Mouse (Mus musculus): ENCODE results near the gene Fstl4. TPM values are rescaled to one million over a fixed set of nuclear protein-coding genes. Genes with fewer than 3 reads are reported as not detected.

The Fstl4 gene
- polyA plus RNA-seq, 1 experiment from 2014 or later: 2.3 TPM

- Histone ChIP-seq H3K9me3 (replicated peaks) (no peaks in the 10 kb centered on the region), H3K4me2 (peak overlapping the region; percentile 56), H3K36me3 (ENCODE audit: poor library complexity, severe bottlenecking) (no peaks in the 10 kb centered on the region), H3K27ac (no peak overlapping the region; the same call in 1 of the 2 replicates), H3K4me1 (peaks cover 13% of the 10 kb centered on the region), H3K4me3 (peak overlapping the region; percentile 17), H3K9ac (peak overlapping the region; percentile 57), H3K27me3 (0 out of 2 replicates have a peak, but pooled peaks cover 3% of the 10 kb centered on the region)
- ATAC-seq: peak; percentile 63; the same call in 1 of the 2 replicates
- WGBS: 22% methylated on average over 23 of the region's 23 CpGs
These were observed 368.1 kb downstream of the Fstl4 start for GRCm38 (mm10) chr11:53132406-53133035.

GRCm38 (mm10) chr11:53136371-53136770 lies 371.9 kb downstream of the Fstl4 start:
- Histone ChIP-seq H3K27me3 (0 out of 2 replicates have a peak, but pooled peaks cover 3% of the 10 kb centered on the region), H3K27ac (no peak overlapping the region), H3K9ac (no peak overlapping the region), H3K36me3 (ENCODE audit: poor library complexity, severe bottlenecking) (no peaks in the 10 kb centered on the region), H3K4me2 (no peak overlapping the region), H3K4me1 (peaks cover 30% of the 10 kb centered on the region), H3K9me3 (replicated peaks) (no peaks in the 10 kb centered on the region), H3K4me3 (no peak overlapping the region)
- 54% methylated on average over 11 of the region's 11 CpGs for WGBS
- ATAC-seq: no peak

- Histone ChIP-seq H3K27me3 (no peaks in the 10 kb centered on the region), H3K4me2 (no peak overlapping the region), H3K27ac (no peak overlapping the region), H3K4me1 (peaks cover 26% of the 10 kb centered on the region), H3K36me3 (ENCODE audit: poor library complexity, severe bottlenecking) (no peaks in the 10 kb centered on the region), H3K9me3 (replicated peaks) (no peaks in the 10 kb centered on the region), H3K9ac (no peak overlapping the region), H3K4me3 (no peak overlapping the region)
- 68% methylated on average over 8 of the region's 8 CpGs for WGBS
- no peak for ATAC-seq
These were observed 372.9 kb downstream of the Fstl4 start for GRCm38 (mm10) chr11:53137381-53137780.

DNA sequence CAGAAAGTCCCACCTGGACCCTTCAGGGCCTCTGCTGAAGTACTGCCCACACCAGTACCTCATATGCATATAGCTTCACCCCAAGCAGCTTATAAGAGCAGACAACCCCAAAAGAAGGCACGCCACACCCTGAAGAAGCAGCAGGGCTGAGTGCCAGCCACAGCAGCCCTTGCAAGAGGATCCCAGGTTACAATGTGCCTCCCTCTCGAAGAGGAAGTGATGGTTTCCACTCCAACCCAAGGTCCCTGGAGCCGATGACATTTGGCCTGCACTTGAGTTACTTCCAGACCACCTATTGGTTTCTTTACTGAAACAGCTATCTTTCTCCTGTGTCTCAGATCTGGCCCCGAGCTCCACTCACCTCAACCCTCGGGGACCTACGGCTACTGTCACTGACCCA lies 373.8 kb downstream of the Fstl4 start:
- H3K27me3 ChIP-seq: no peaks in the 10 kb centered on the region
- no peaks in the 10 kb centered on the region for H3K9me3 ChIP-seq (replicated peaks)
- H3K4me3 ChIP-seq: no peak overlapping the region
- no peak overlapping the region for H3K9ac ChIP-seq
- no peak overlapping the region for H3K27ac ChIP-seq
- H3K36me3 ChIP-seq (ENCODE audit: poor library complexity, severe bottlenecking): no peaks in the 10 kb centered on the region
- WGBS: 85% methylated on average over 6 of the region's 6 CpGs
- ATAC-seq: no peak
- H3K4me2 ChIP-seq: no peak overlapping the region
- peaks cover 19% of the 10 kb centered on the region for H3K4me1 ChIP-seq

GRCm38 (mm10) chr11:53139666-53140065 lies 375.2 kb downstream of the Fstl4 start:
- H3K36me3 ChIP-seq (ENCODE audit: poor library complexity, severe bottlenecking): no peaks in the 10 kb centered on the region
- H3K9me3 ChIP-seq (replicated peaks): no peaks in the 10 kb centered on the region
- WGBS: 87% methylated on average over 3 of the region's 3 CpGs
- H3K4me3 ChIP-seq: no peak overlapping the region
- H3K9ac ChIP-seq: no peak overlapping the region
- H3K27ac ChIP-seq: no peak overlapping the region
- peaks cover 19% of the 10 kb centered on the region for H3K4me1 ChIP-seq
- no peak for ATAC-seq
- no peaks in the 10 kb centered on the region for H3K27me3 ChIP-seq
- H3K4me2 ChIP-seq: no peak overlapping the region

- Histone ChIP-seq H3K9ac (no peak overlapping the region), H3K36me3 (ENCODE audit: poor library complexity, severe bottlenecking) (no peaks in the 10 kb centered on the region), H3K9me3 (replicated peaks) (no peaks in the 10 kb centered on the region), H3K4me2 (no peak overlapping the region), H3K4me1 (peaks cover 19% of the 10 kb centered on the region), H3K4me3 (no peak overlapping the region), H3K27me3 (no peaks in the 10 kb centered on the region), H3K27ac (no peak overlapping the region)
- ATAC-seq: no peak
- WGBS: 68% methylated on average over 8 of the region's 8 CpGs
These were observed 375.8 kb downstream of the Fstl4 start for GRCm38 (mm10) chr11:53140196-53140595.

GRCm38 (mm10) chr11:53140722-53141400 lies 376.4 kb downstream of the Fstl4 start:
- peak; percentile 45; the same call in 1 of the 2 replicates for ATAC-seq
- WGBS: 29% methylated on average over 10 of the region's 10 CpGs

GRCm38 (mm10) chr11:53143522-53143921 lies 379.1 kb downstream of the Fstl4 start:
- no peaks in the 10 kb centered on the region for H3K9me3 ChIP-seq (replicated peaks)
- no peak overlapping the region for H3K27ac ChIP-seq
- no peak overlapping the region for H3K4me2 ChIP-seq
- H3K4me1 ChIP-seq: peaks cover 19% of the 10 kb centered on the region
- no peak for ATAC-seq
- no peaks in the 10 kb centered on the region for H3K36me3 ChIP-seq (ENCODE audit: poor library complexity, severe bottlenecking)
- H3K4me3 ChIP-seq: no peak overlapping the region
- H3K27me3 ChIP-seq: no peaks in the 10 kb centered on the region
- H3K9ac ChIP-seq: no peak overlapping the region
- 84% methylated on average over 4 of the region's 5 CpGs for WGBS

More at GRCm38 (mm10) chr11:53140722-53141400, 376.4 kb downstream of the Fstl4 start:
- Histone ChIP-seq H3K9me3 (replicated peaks) (no peaks in the 10 kb centered on the region), H3K27me3 (no peaks in the 10 kb centered on the region), H3K36me3 (ENCODE audit: poor library complexity, severe bottlenecking) (no peaks in the 10 kb centered on the region), H3K27ac (no peak overlapping the region), H3K4me3 (no peak overlapping the region), H3K4me1 (peaks cover 19% of the 10 kb centered on the region), H3K9ac (no peak overlapping the region), H3K4me2 (no peak overlapping the region)

DNA sequence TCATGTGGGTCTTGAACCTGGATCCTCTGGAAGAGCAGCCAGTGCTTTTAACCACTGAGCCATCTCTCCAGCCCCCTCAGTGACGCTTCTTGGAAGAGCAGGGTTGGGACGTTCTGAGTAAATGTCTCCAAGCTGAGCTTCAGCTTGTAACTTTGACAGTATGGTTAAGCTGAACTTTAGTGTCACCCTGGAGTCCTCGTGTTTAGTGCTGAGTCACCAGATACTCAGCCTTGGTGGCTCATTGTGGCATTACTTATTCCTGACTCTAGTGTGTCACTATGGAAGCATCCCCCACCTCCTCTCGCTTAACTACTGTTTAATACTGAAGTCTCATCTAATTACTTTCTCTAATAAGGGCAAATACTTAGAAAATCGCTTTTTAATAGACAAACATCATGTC lies 380.1 kb downstream of the Fstl4 start:
- H3K27me3 ChIP-seq: no peaks in the 10 kb centered on the region
- no peak for ATAC-seq
- H3K27ac ChIP-seq: no peak overlapping the region
- 75% methylated on average over 5 of the region's 5 CpGs for WGBS
- no peak overlapping the region for H3K4me3 ChIP-seq
- H3K4me2 ChIP-seq: no peak overlapping the region
- H3K9me3 ChIP-seq (replicated peaks): no peaks in the 10 kb centered on the region
- no peak overlapping the region for H3K9ac ChIP-seq
- no peaks in the 10 kb centered on the region for H3K36me3 ChIP-seq (ENCODE audit: poor library complexity, severe bottlenecking)
- peaks cover 19% of the 10 kb centered on the region for H3K4me1 ChIP-seq

DNA sequence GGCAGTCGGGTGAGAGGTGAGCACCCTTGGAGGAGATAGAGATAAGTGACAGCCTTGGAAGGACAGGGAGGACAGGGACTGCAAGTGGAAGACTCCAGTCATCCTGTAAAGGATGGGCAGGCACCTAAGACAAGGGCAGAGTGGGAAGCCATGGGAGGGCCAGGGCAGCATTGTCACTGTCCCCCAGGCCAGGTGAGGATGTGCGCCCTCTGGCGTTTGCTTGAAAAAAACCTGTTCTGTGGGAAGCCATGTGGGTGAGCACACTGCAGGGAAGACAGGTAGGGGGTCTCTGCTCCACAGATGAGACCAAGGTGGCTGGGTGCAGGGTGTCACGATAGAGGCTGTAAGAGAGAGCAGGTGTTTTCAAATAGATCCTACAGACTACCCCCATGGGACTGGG lies 381.9 kb downstream of the Fstl4 start:
- H3K9me3 ChIP-seq (replicated peaks): no peaks in the 10 kb centered on the region
- no peak overlapping the region for H3K27ac ChIP-seq
- H3K9ac ChIP-seq: no peak overlapping the region
- WGBS: 39% methylated on average over 4 of the region's 4 CpGs
- no peak overlapping the region for H3K4me3 ChIP-seq
- H3K4me1 ChIP-seq: peaks cover 2% of the 10 kb centered on the region; the same call in 1 of the 2 replicates
- ATAC-seq: no peak
- H3K36me3 ChIP-seq (ENCODE audit: poor library complexity, severe bottlenecking): no peaks in the 10 kb centered on the region
- H3K4me2 ChIP-seq: no peak overlapping the region
- no peaks in the 10 kb centered on the region for H3K27me3 ChIP-seq

- no peak overlapping the region for H3K4me2 ChIP-seq
- WGBS: 85% methylated on average over 7 of the region's 7 CpGs
- no peak overlapping the region for H3K27ac ChIP-seq
- no peaks in the 10 kb centered on the region for H3K36me3 ChIP-seq (ENCODE audit: poor library complexity, severe bottlenecking)
- no peak overlapping the region for H3K4me3 ChIP-seq
- H3K9ac ChIP-seq: no peak overlapping the region
- no peaks in the 10 kb centered on the region for H3K9me3 ChIP-seq (replicated peaks)
- H3K27me3 ChIP-seq: no peaks in the 10 kb centered on the region
- no peaks in the 10 kb centered on the region for H3K4me1 ChIP-seq
- no peak for ATAC-seq
These were observed 392.0 kb downstream of the Fstl4 start for GRCm38 (mm10) chr11:53156463-53156862.

DNA sequence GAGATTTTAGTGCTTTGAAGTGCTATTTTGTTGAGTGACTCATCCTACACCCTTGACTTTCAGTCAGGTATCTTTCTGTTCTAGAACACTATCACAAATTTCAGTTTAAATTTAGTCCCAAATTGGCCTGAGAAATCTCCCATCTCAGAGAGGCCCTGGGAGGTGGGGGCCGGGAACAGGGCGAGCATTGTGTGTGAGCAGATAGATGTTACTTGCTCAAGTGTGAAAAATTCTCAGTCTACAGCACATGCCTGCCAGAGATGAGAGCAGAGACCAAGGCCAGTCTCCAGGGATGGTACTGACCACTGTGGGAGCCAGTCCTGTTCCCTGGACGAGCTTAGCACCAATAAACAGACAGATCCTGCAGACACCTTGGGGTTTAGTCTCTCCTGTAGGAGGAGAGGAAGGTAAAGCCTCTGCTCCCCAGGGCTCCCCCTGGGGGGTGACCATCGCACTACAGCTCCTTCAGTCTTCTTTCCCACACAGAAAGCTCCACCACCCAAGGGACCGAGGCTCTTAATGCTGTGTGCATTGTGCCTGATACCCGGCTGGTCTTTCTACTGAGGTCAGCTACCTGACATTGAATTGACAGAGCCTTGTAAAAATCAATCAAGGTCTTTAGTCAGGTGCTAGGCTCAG lies 393.3 kb downstream of the Fstl4 start:
- Histone ChIP-seq H3K4me3 (no peak overlapping the region), H3K9ac (no peak overlapping the region)
- 65% methylated on average over 6 of the region's 6 CpGs for WGBS

More for the DNA sequence above, 393.3 kb downstream of the Fstl4 start:
- Histone ChIP-seq H3K27ac (no peak overlapping the region), H3K9me3 (replicated peaks) (no peaks in the 10 kb centered on the region), H3K27me3 (no peaks in the 10 kb centered on the region), H3K36me3 (ENCODE audit: poor library complexity, severe bottlenecking) (no peaks in the 10 kb centered on the region), H3K4me2 (no peak overlapping the region), H3K4me1 (no peaks in the 10 kb centered on the region)
- ATAC-seq: no peak

All from forebrain, embryonic 13.5 days (tissue).